Mouse (Mus musculus): ENCODE data around the gene Fxyd3.

Fxyd3 gene

GRCm38 (mm10) chr7:31050921-31051320 lies 25.6 kb downstream of the Fxyd3 start:
- CTCF ChIA-PET: interaction anchor here (1.8 kb wide), 1 partner anchor 9 kb away, joined by 6 read pairs; the partner anchor contains the start of gene Fxyd5

- CTCF ChIA-PET: interaction anchor here (0.6 to 1.8 kb wide), 2 partner anchors 8 to 1572 kb away, joined by 4 to 6 read pairs; partner anchors contain the start of gene Fxyd5
These were observed 26.0 kb downstream of the Fxyd3 start for GRCm38 (mm10) chr7:31050487-31050886.

- CTCF ChIA-PET: no interaction called here
These were observed 26.6 kb downstream of the Fxyd3 start for GRCm38 (mm10) chr7:31049846-31050281.

GRCm38 (mm10) chr7:31049135-31049845 lies 27.2 kb downstream of the Fxyd3 start:
- CTCF ChIA-PET: no interaction called here

- CTCF ChIA-PET: interaction anchor here (1.5 to 1.9 kb wide), 2 partner anchors 9 to 10 kb away, joined by 4 to 6 read pairs; partner anchors contain the start of gene Fxyd7
These were observed 34.0 kb downstream of the Fxyd3 start, which contains the start of gene Fxyd5 for GRCm38 (mm10) chr7:31042431-31042910. TSS of gene Fxyd5 (minus strand) at chr7:31042481.

GRCm38 (mm10) chr7:31041662-31042315 lies 34.7 kb downstream of the Fxyd3 start:
- CTCF ChIA-PET: interaction anchor here (0.5 to 1.9 kb wide), 4 partner anchors 9 to 24 kb away, joined by 4 to 8 read pairs (median 6); partner anchors contain the start of gene Fxyd7

GRCm38 (mm10) chr7:31041023-31041407 lies 35.5 kb downstream of the Fxyd3 start:
- CTCF ChIA-PET: no interaction called here

GRCm38 (mm10) chr7:31040281-31041022 lies 36.1 kb downstream of the Fxyd3 start:
- CTCF ChIA-PET: interaction anchor here (0.7 kb wide), 1 partner anchor 132 kb away, joined by 3 read pairs; no protein-coding TSS in a partner anchor

GRCm38 (mm10) chr7:31039011-31039410 lies 37.5 kb downstream of the Fxyd3 start:
- CTCF ChIA-PET: no interaction called here

- CTCF ChIA-PET: interaction anchor here (0.6 to 1.0 kb wide), 4 partner anchors 8 to 133 kb away, joined by 3 to 6 read pairs (median 3); no protein-coding TSS in a partner anchor
These were observed 38.8 kb downstream of the Fxyd3 start for GRCm38 (mm10) chr7:31037675-31038074.

- CTCF ChIA-PET: interaction anchor here (0.6 to 1.0 kb wide), 4 partner anchors 9 to 128 kb away, joined by 3 to 8 read pairs (median 4); no protein-coding TSS in a partner anchor
These were observed 39.6 kb downstream of the Fxyd3 start for GRCm38 (mm10) chr7:31036917-31037316.

- CTCF ChIA-PET: no interaction called here
These were observed 41.2 kb downstream of the Fxyd3 start for GRCm38 (mm10) chr7:31035291-31035690.

- CTCF ChIA-PET: interaction anchor here (0.7 kb wide), 1 partner anchor 980 kb away, joined by 6 read pairs; no protein-coding TSS in a partner anchor
These were observed 41.7 kb downstream of the Fxyd3 start for GRCm38 (mm10) chr7:31034789-31035188.

- CTCF ChIA-PET: interaction anchor here (0.7 kb wide), 1 partner anchor 33 kb away, joined by 10 read pairs; no protein-coding TSS in a partner anchor
These were observed 42.9 kb downstream of the Fxyd3 start for GRCm38 (mm10) chr7:31033409-31034165.

GRCm38 (mm10) chr7:31031731-31032130 lies 44.8 kb downstream of the Fxyd3 start:
- CTCF ChIA-PET: interaction anchor here (0.5 to 0.6 kb wide), 2 partner anchors 46 to 400 kb away, joined by 6 to 10 read pairs; no protein-coding TSS in a partner anchor

GRCm38 (mm10) chr7:31030717-31031116 lies 45.8 kb downstream of the Fxyd3 start:
- CTCF ChIA-PET: no interaction called here

- CTCF ChIA-PET: no interaction called here
These were observed 47.9 kb downstream of the Fxyd3 start for GRCm38 (mm10) chr7:31028609-31029008.
